Mouse (Mus musculus) megakaryocyte, embryonic 14.5 days (primary cell): ENCODE data around the gene Dnah11. TPM values are rescaled to one million over a fixed set of nuclear protein-coding genes. Genes with fewer than 3 reads are reported as not detected.

Experiments
- H3K27me3 ChIP-seq: replicated peaks from 2 replicates; pipeline ENCODE3; 2012; ENCODE audit warnings: inconsistent platforms
- H3K36me3 ChIP-seq: replicated peaks from 2 replicates; pipeline ENCODE3; 2012; ENCODE audit warnings: low read length, inconsistent platforms, mixed read lengths
- H3K4me1 ChIP-seq: 2 replicates; pipeline ENCODE4 v1.6.1; 2012; ENCODE audit warnings: inconsistent platforms
- H3K4me3 ChIP-seq: replicated peaks from 2 replicates; pipeline ENCODE3; 2012; ENCODE audit warnings: moderate library complexity, mild to moderate bottlenecking, inconsistent platforms
- H3K9me3 ChIP-seq: 2 replicates; pipeline ENCODE4 v1.6.1; 2012; ENCODE audit warnings: inconsistent platforms
- FLI1 ChIP-seq: IDR thresholded peaks from 2 replicates; pipeline ENCODE4 v1.6.1; 2012; ENCODE audit warnings: low read length, inconsistent platforms, mixed read lengths
- GATA1 ChIP-seq: IDR thresholded peaks from 3 replicates; pipeline ENCODE4 v1.6.1; 2012; ENCODE audit warnings: mixed read lengths, low read length, inconsistent platforms, borderline replicate concordance
- polyA plus RNA-seq: library from polyadenylated mRNA; stranded (reverse); fragments of >175 nt; gene quantifications from 2 replicates; pipeline ENCODE4 v1.2.3, GENCODE M21; 2012; ENCODE audit warnings: low replicate concordance; ENCODE audit not compliant: insufficient read depth

Dnah11 gene
- polyA plus RNA-seq, 1 experiment, result 0.25 TPM

GRCm38 (mm10) chr12:118099694-118100093 lies 99.1 kb downstream of the Dnah11 start:
- Histone ChIP-seq H3K9me3 (no peaks in the 10 kb centered on the region), H3K4me3 (no peak overlapping the region), H3K4me1 (no peaks in the 10 kb centered on the region), H3K36me3 (peaks cover 2% of the 10 kb centered on the region), H3K27me3 (no peaks in the 10 kb centered on the region)
- TF ChIP-seq FLI1 (no peak), GATA1 (no peak)

- Histone ChIP-seq H3K27me3 (no peaks in the 10 kb centered on the region), H3K9me3 (no peaks in the 10 kb centered on the region), H3K36me3 (no peaks in the 10 kb centered on the region), H3K4me3 (no peak overlapping the region), H3K4me1 (no peaks in the 10 kb centered on the region)
- TF ChIP-seq FLI1, result no peak
- no peak for TF ChIP-seq GATA1
Measured at GRCm38 (mm10) chr12:118098257-118098656, 100.6 kb downstream of the Dnah11 start.

DNA sequence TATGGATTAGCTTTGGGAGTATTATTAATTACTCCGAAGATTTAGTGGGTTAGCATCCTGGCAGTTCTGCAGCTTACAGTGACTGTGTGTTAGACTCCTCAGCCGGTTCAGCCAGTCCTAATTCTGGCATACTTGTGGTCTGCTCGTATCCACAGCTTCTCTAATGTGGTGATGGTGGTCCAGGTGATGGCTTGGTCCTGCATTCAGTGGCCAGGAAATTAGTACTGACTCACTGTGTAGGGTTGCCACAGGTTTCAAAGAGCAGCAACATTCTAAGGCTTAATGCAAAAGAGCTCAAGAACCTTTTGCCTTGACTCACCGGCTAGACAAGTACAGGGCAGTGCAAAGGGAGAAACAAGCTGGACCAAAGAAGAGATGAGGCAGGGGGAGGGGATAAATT lies 103.9 kb downstream of the Dnah11 start:
- Histone ChIP-seq H3K27me3 (peaks cover 2% of the 10 kb centered on the region), H3K4me3 (no peak overlapping the region), H3K4me1 (no peaks in the 10 kb centered on the region), H3K36me3 (no peaks in the 10 kb centered on the region), H3K9me3 (no peaks in the 10 kb centered on the region)
- TF ChIP-seq FLI1 (no peak), GATA1 (no peak)

DNA sequence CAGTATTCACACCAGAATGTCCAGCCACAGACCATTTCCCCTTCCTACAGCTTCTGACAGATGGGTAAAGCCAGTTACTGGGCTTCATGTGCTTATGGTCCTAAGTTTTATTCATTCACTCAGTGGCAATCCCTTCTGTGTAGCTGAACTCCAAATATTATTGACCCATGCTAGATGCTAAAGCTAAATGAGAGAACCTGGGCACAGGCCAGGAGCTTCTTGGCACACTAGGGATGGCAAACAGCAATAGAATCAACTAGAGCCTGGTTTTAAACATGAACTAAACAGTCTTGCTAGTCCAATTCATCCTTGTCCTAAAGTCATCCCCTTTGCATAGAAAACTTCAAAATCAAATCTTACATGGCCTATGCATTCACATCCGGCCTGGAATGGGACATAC lies 113.6 kb downstream of the Dnah11 start:
- peaks cover 4% of the 10 kb centered on the region for H3K36me3 ChIP-seq
- H3K4me1 ChIP-seq, result peaks cover 8% of the 10 kb centered on the region
- H3K27me3 ChIP-seq, result no peaks in the 10 kb centered on the region
- TF ChIP-seq GATA1 (no peak), FLI1 (no peak)
- no peaks in the 10 kb centered on the region for H3K9me3 ChIP-seq
- H3K4me3 ChIP-seq, result no peak overlapping the region

- Histone ChIP-seq H3K4me3 (no peak overlapping the region), H3K9me3 (no peaks in the 10 kb centered on the region), H3K27me3 (no peaks in the 10 kb centered on the region), H3K36me3 (peaks cover 4% of the 10 kb centered on the region), H3K4me1 (peaks cover 8% of the 10 kb centered on the region)
- no peak for TF ChIP-seq GATA1
- no peak for TF ChIP-seq FLI1
Measured at GRCm38 (mm10) chr12:118084806-118085205, 114.0 kb downstream of the Dnah11 start.

GRCm38 (mm10) chr12:118084134-118084533 lies 114.7 kb downstream of the Dnah11 start:
- Histone ChIP-seq H3K4me3 (no peak overlapping the region), H3K4me1 (peaks cover 8% of the 10 kb centered on the region), H3K9me3 (no peaks in the 10 kb centered on the region), H3K27me3 (no peaks in the 10 kb centered on the region), H3K36me3 (peaks cover 4% of the 10 kb centered on the region)
- TF ChIP-seq FLI1, result no peak
- no peak for TF ChIP-seq GATA1

DNA sequence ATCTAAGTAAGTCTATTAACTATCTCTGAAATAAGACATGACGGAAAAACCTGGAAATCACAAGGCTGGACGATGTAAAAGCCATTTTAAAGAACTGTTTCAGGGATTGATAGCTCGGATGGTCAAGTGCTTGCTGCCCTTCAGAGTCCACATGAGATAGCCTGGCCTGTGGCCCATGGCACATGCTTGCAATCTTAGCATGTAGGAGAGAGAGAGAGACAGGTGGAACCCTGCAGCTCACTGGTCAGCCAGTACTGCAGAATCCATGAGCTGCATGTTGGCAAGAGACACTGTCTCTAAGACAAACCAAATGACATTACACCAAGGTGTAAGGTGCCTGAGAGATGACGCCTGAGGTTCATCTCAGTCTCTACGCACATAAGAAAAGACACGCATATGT lies 118.4 kb downstream of the Dnah11 start:
- H3K36me3 ChIP-seq, result peaks cover 4% of the 10 kb centered on the region
- H3K27me3 ChIP-seq, result no peaks in the 10 kb centered on the region
- H3K9me3 ChIP-seq, result no peaks in the 10 kb centered on the region
- TF ChIP-seq GATA1 (no peak), FLI1 (no peak)
- H3K4me3 ChIP-seq, result no peak overlapping the region
- peaks cover 12% of the 10 kb centered on the region for H3K4me1 ChIP-seq

- Histone ChIP-seq H3K9me3 (no peaks in the 10 kb centered on the region), H3K4me3 (no peak overlapping the region), H3K36me3 (no peaks in the 10 kb centered on the region), H3K4me1 (peaks cover 5% of the 10 kb centered on the region; the same call in 1 of the 2 replicates), H3K27me3 (no peaks in the 10 kb centered on the region)
- no peak for TF ChIP-seq GATA1
- TF ChIP-seq FLI1, result no peak
Measured at GRCm38 (mm10) chr12:118078434-118078989, 120.3 kb downstream of the Dnah11 start.

- Histone ChIP-seq H3K9me3 (no peaks in the 10 kb centered on the region), H3K4me3 (no peak overlapping the region), H3K36me3 (no peaks in the 10 kb centered on the region), H3K4me1 (peaks cover 5% of the 10 kb centered on the region), H3K27me3 (no peaks in the 10 kb centered on the region)
- no peak for TF ChIP-seq FLI1
- TF ChIP-seq GATA1, result no peak
Measured at GRCm38 (mm10) chr12:118076802-118077201, 122.0 kb downstream of the Dnah11 start.

DNA sequence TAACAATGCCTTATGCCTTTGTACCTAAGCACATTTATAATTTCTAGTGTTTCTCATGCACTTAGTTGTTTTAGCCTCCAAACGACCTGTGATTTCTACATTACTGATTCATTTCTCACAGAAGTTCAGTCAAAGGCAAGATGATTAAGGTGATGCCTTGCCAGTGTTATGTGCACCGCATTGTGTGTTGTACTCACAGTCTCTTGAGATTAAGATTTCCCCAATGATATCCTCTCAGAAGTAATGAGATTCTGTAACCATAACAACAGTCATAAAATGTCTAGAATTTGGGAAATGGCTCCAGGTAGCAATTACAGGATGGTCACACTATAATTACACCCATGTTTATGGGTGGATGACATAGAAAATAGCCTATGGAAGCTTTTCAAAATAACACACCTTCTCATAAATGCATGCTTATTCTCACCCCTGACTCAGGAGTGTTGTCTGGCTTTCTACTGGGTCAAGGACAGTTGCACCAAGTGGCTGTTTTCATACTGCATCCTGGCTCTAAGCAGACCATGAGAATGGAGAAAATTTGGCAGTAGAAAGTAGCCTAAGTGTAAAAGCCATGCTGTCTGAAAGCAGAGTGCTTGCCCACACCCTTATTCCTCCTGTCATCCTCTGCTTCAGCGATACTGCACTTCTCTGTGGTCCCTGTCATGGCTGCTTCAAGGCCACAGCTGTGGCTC lies 126.5 kb downstream of the Dnah11 start:
- H3K4me3 ChIP-seq, result no peak overlapping the region
- H3K4me1 ChIP-seq, result peaks cover 11% of the 10 kb centered on the region; the same call in 1 of the 2 replicates
- no peaks in the 10 kb centered on the region for H3K36me3 ChIP-seq
- TF ChIP-seq GATA1 (no peak), FLI1 (no peak)
- H3K27me3 ChIP-seq, result peaks cover 2% of the 10 kb centered on the region
- no peaks in the 10 kb centered on the region for H3K9me3 ChIP-seq
